Mouse (Mus musculus) kidney, embryonic 15.5 days (tissue): Measurements from ENCODE around the gene Uqcc2. TPM values are rescaled to one million over a fixed set of nuclear protein-coding genes. Genes with fewer than 3 reads are reported as not detected.

ENCODE experiments used
- ATAC-seq: fragments of 200-750 bp; cut with Nextera tagmentation; replicated peaks from 2 replicates; pipeline ENCODE4 v1.8.0; 2017; ENCODE audit warnings: moderate TSS enrichment; ENCODE audit not compliant: low FRiP score
- H3K27ac ChIP-seq: fragments of 300-500 bp; sonication (generic); 2 replicates; pipeline ENCODE4 v1.5.1; 2015; ENCODE audit warnings: mild to moderate bottlenecking, inconsistent platforms
- H3K27me3 ChIP-seq: fragments of 300-500 bp; sonication (generic); 2 replicates; pipeline ENCODE4 v1.6.1; 2015; ENCODE audit warnings: inconsistent platforms
- H3K36me3 ChIP-seq: fragments of 300-500 bp; sonication (generic); 2 replicates; pipeline ENCODE4 v1.6.1; 2015; ENCODE audit warnings: inconsistent platforms
- H3K4me1 ChIP-seq: fragments of 300-500 bp; sonication (generic); 2 replicates; pipeline ENCODE4 v1.6.1; 2015; ENCODE audit warnings: inconsistent platforms
- H3K4me2 ChIP-seq: fragments of 300-500 bp; sonication (generic); 2 replicates; pipeline ENCODE4 v1.6.1; 2015; ENCODE audit warnings: moderate library complexity, mild to moderate bottlenecking, inconsistent platforms
- H3K4me3 ChIP-seq: fragments of 300-500 bp; sonication (generic); replicated peaks from 2 replicates; pipeline ENCODE4 v1.5.1; 2015; ENCODE audit warnings: mild to moderate bottlenecking, inconsistent platforms
- H3K9ac ChIP-seq: fragments of 300-500 bp; sonication (generic); 2 replicates; pipeline ENCODE4 v1.6.1; 2015; ENCODE audit warnings: mild to moderate bottlenecking, inconsistent platforms
- H3K9me3 ChIP-seq: fragments of 300-500 bp; sonication (generic); replicated peaks from 2 replicates; pipeline ENCODE4 v1.6.1; 2016; ENCODE audit warnings: inconsistent platforms
- WGBS: fragments of 180-500 bp; shearing (Covaris S2); methylation state at CpG from one replicate; pipeline ENCODE4 v1.1.7; 2015; ENCODE audit warnings: mixed read lengths; 5-methylcytosine and 5-hydroxymethylcytosine counted together
- microRNA-seq: library from miRNA; unstranded; fragments of <30 nt; microRNA quantifications from one replicate; pipeline ENCODE4, GENCODE M21; 2016
- polyA plus RNA-seq: library from polyadenylated mRNA; unstranded; fragments of >200 nt; fragmentation: Nextera tagmentation; extraction: Ambion mirVana; gene quantifications from 2 replicates; pipeline ENCODE4 v1.2.1, GENCODE M21; 2015

The Uqcc2 gene
- polyA plus RNA-seq, 1 experiment from 2014 or later = 297 TPM

DNA sequence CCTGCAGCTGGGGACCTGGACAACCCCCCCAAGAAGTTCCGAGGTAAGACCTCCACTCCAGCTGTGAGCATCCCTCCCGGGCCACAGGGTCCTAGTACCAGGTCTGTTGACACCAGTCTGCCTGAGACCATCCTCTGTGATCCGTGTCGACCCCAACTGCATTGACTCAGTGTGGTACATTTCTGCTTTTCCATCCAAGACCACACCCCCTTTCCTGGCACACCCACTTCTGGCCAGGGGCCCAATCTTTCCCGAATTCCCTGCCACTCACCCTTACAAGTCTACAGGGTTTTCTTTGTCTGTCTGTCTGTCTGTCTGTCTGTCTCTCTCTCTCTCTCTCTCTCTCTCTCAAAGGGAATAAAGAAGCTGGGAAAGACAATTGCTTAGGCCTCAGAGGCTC is 60.6 kb downstream of the Uqcc2 start:
- no peaks in the 10 kb centered on the region for H3K27me3 ChIP-seq
- H3K36me3 ChIP-seq = peaks cover 11% of the 10 kb centered on the region
- H3K4me3 ChIP-seq = no peak overlapping the region
- H3K4me1 ChIP-seq = peaks cover 44% of the 10 kb centered on the region
- H3K27ac ChIP-seq = no peak overlapping the region
- ATAC-seq = no peak
- no peak overlapping the region for H3K4me2 ChIP-seq
- H3K9me3 ChIP-seq = no peaks in the 10 kb centered on the region
- WGBS = 69% methylated on average over 5 of the region's 5 CpGs
- H3K9ac ChIP-seq = no peak overlapping the region

Small RNAs within 50 kb of the gene (microRNA-seq; reads per million reads assigned to microRNA genes)
- gene Mir7677 = not detected

Other genes starting within 250 kb of the Uqcc2 start
- gene Kifc5b, start 216.8 kb downstream of the Uqcc2 start, polyA plus RNA-seq = 9.0 and 9.3 TPM in 2 replicates
- gene Phf1, start 200.9 kb downstream of the Uqcc2 start, polyA plus RNA-seq = 7.0 and 8.7 TPM in 2 replicates
- 192 and 203 TPM in 2 replicates for gene Cuta, start 194.3 kb downstream of the Uqcc2 start, polyA plus RNA-seq
- gene Syngap1, start 192.7 kb downstream of the Uqcc2 start, polyA plus RNA-seq = 1.9 and 2.0 TPM in 2 replicates
- 18.4 and 20.0 TPM in 2 replicates for gene Zbtb9, start 160.7 kb downstream of the Uqcc2 start, polyA plus RNA-seq
- 7.1 and 8.5 TPM in 2 replicates for gene Bak1, start 104.9 kb downstream of the Uqcc2 start, polyA plus RNA-seq
- gene Itpr3, start 76.6 kb downstream of the Uqcc2 start, polyA plus RNA-seq = 7.4 and 8.3 TPM in 2 replicates
- 0.10 and 0.27 TPM in 2 replicates for gene Ip6k3, start 33.9 kb upstream of the Uqcc2 start, polyA plus RNA-seq
- gene Lemd2, start 70.6 kb upstream of the Uqcc2 start, polyA plus RNA-seq = 13.3 and 16.7 TPM in 2 replicates